Mouse (Mus musculus): Measurements from ENCODE around the gene Tpk1.

The Tpk1 gene

GRCm38 (mm10) chr6:43354562-43355241 lies 311.4 kb downstream of the Tpk1 start:
- DNase-seq (ENCODE audit: low spot score in 2 of 2) = no peak

- DNase-seq (ENCODE audit: low spot score in 2 of 2) = no peak
These were observed 312.6 kb downstream of the Tpk1 start for GRCm38 (mm10) chr6:43353446-43353845.

- no peak for DNase-seq (ENCODE audit: low spot score in 2 of 2)
These were observed 317.0 kb downstream of the Tpk1 start for GRCm38 (mm10) chr6:43349083-43349482.

- DNase-seq (ENCODE audit: low spot score in 2 of 2) = no peak
These were observed 318.4 kb downstream of the Tpk1 start for GRCm38 (mm10) chr6:43347637-43348036.

- no peak for DNase-seq (ENCODE audit: low spot score in 2 of 2)
These were observed 323.1 kb downstream of the Tpk1 start for GRCm38 (mm10) chr6:43343006-43343405.

- no peak for DNase-seq (ENCODE audit: low spot score in 2 of 2)
These were observed 323.7 kb downstream of the Tpk1 start for GRCm38 (mm10) chr6:43342386-43342785.

GRCm38 (mm10) chr6:43338804-43339203 lies 327.3 kb downstream of the Tpk1 start:
- no peak for DNase-seq (ENCODE audit: low spot score in 2 of 2)

- no peak for DNase-seq (ENCODE audit: low spot score in 2 of 2)
These were observed 328.6 kb downstream of the Tpk1 start for GRCm38 (mm10) chr6:43337491-43337961.

GRCm38 (mm10) chr6:43335619-43336234 lies 330.4 kb downstream of the Tpk1 start:
- DNase-seq (ENCODE audit: low spot score in 2 of 2) = no peak

- no peak for DNase-seq (ENCODE audit: low spot score in 2 of 2)
These were observed 332.6 kb downstream of the Tpk1 start for GRCm38 (mm10) chr6:43333479-43333878.

- DNase-seq (ENCODE audit: low spot score in 2 of 2) = no peak
These were observed 353.0 kb downstream of the Tpk1 start for GRCm38 (mm10) chr6:43312961-43313656.

GRCm38 (mm10) chr6:43312546-43312945 lies 353.5 kb downstream of the Tpk1 start:
- DNase-seq (ENCODE audit: low spot score in 2 of 2) = no peak

- DNase-seq (ENCODE audit: low spot score in 2 of 2) = no peak
These were observed 356.0 kb downstream of the Tpk1 start for GRCm38 (mm10) chr6:43310071-43310470.

- DNase-seq (ENCODE audit: low spot score in 2 of 2) = no peak
These were observed 356.6 kb downstream of the Tpk1 start, which contains the start of gene Nobox for GRCm38 (mm10) chr6:43309454-43309853. Gene Nobox (minus strand): TSS chr6:43309554.

- DNase-seq (ENCODE audit: low spot score in 2 of 2) = no peak
These were observed 368.6 kb downstream of the Tpk1 start for GRCm38 (mm10) chr6:43297508-43297850.

GRCm38 (mm10) chr6:43296798-43297507 lies 369.1 kb downstream of the Tpk1 start:
- DNase-seq (ENCODE audit: low spot score in 2 of 2) = peak in 1 of 2 experiments; percentile 53

- DNase-seq (ENCODE audit: low spot score in 2 of 2) = no peak
These were observed 370.2 kb downstream of the Tpk1 start for GRCm38 (mm10) chr6:43295908-43296307.
